Mouse (Mus musculus): ENCODE results near the gene Itpkb. TPM values are rescaled to one million over a fixed set of nuclear protein-coding genes. Genes with fewer than 3 reads are reported as not detected.

Gene Itpkb
- polyA plus RNA-seq, 1 experiment from 2014 or later, result 6.8 TPM

DNA sequence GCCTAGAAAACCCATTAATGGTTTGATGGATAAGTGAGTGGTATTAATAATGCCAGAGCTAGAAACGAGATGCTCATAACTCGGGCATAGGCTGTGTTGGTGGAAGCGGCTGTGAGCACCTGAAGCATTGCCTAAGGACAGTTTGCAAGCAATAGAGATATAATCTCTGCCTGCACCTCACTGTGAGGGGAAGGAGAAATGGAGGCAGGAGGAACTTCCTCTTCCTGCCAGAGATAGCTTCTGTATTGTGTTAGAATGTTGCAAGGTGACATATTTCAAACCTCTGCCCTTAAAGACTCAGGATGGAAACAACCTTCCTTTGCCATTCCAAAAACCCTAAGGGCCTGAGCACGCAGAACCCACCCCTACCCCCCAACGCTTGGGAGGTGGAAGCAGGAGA lies 11.9 kb upstream of the Itpkb start:
- DNase-seq (ENCODE audit: low spot score) (no peak), ATAC-seq (replicated peaks; ENCODE audit: low FRiP score, low read depth) (no peak)
- H3K4me1 ChIP-seq (replicated peaks; ENCODE audit: insufficient read depth, low read length), result 0 out of 2 replicates have a peak, but pooled peaks cover under 1% of the 10 kb centered on the region
- no peaks in the 10 kb centered on the region for H3K27me3 ChIP-seq (ENCODE audit: insufficient read depth, low read length)
- 71% methylated on average over 5 of the region's 5 CpGs for WGBS
- no peak overlapping the region for H3K27ac ChIP-seq
- H3K9me3 ChIP-seq (replicated peaks; ENCODE audit: low read length), result no peaks in the 10 kb centered on the region
- no peak overlapping the region for H3K4me2 ChIP-seq (ENCODE audit: low read length)
- no peak for TF ChIP-seq CTCF (IDR thresholded peaks at IDR 0.05; ENCODE audit: low read depth)
- H3K36me3 ChIP-seq (ENCODE audit: insufficient read depth, low read length), result no peaks in the 10 kb centered on the region
- H3K4me3 ChIP-seq (replicated peaks; ENCODE audit: low read depth, low read length), result no peak overlapping the region
- no peak overlapping the region for H3K9ac ChIP-seq (ENCODE audit: low read depth, low read length)

DNA sequence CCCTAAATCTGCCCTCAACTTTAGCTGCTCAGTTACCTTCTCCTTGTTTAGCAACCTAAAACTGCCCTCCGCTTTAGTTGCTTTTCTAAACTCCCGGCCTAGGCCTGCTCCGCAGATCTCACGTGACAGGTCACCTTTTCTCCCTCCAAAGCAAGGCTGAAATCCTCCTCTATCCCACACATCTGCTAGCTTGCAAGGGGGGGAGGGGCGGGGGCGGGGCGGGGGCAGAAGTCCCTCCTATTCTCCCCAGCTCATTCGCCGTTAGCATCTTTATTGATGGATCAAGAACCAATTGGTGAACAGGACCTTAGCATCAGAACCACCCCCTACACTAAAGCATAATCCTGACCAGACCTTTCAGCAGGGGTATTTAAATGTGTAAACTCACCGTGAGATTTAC lies 10.4 kb upstream of the Itpkb start:
- Histone ChIP-seq H3K9me3 (replicated peaks; ENCODE audit: low read length) (no peaks in the 10 kb centered on the region), H3K27me3 (ENCODE audit: insufficient read depth, low read length) (no peaks in the 10 kb centered on the region), H3K4me2 (ENCODE audit: low read length) (no peak overlapping the region), H3K27ac (no peak overlapping the region), H3K4me1 (replicated peaks; ENCODE audit: insufficient read depth, low read length) (no peaks in the 10 kb centered on the region), H3K4me3 (replicated peaks; ENCODE audit: low read depth, low read length) (no peak overlapping the region), H3K9ac (ENCODE audit: low read depth, low read length) (no peak overlapping the region), H3K36me3 (ENCODE audit: insufficient read depth, low read length) (no peaks in the 10 kb centered on the region)
- ATAC-seq (replicated peaks; ENCODE audit: low FRiP score, low read depth), result peak; percentile 46
- DNase-seq (ENCODE audit: low spot score), result peak; percentile 42
- no peak for TF ChIP-seq CTCF (IDR thresholded peaks at IDR 0.05; ENCODE audit: low read depth)
- 19% methylated on average over 10 of the region's 10 CpGs for WGBS

DNA sequence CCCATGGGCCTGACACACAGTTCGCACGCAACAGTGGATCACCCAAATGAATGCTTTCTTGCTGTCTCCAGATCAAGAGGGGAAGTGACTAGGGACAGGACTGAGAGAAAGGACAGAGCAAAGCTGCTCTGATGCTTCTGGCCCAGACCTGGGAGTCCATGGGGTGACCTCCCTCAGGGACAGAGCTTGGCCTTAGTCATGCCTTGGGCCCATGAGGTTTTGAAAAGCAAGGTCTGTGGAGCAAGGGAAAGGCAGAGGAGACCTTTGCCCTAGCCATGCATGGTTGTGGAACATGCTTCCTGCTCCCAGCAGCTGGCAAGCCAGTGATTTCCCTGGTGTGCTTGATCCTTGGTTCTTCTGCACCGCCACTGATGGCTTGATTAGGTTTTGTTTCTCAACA lies 7.4 kb upstream of the Itpkb start:
- no peaks in the 10 kb centered on the region for H3K27me3 ChIP-seq (ENCODE audit: insufficient read depth, low read length)
- H3K4me3 ChIP-seq (replicated peaks; ENCODE audit: low read depth, low read length), result no peak overlapping the region
- DNase-seq (ENCODE audit: low spot score) (no peak), ATAC-seq (replicated peaks; ENCODE audit: low FRiP score, low read depth) (no peak)
- WGBS, result 95% methylated on average over 3 of the region's 3 CpGs
- H3K4me1 ChIP-seq (replicated peaks; ENCODE audit: insufficient read depth, low read length), result no peaks in the 10 kb centered on the region
- no peak for TF ChIP-seq CTCF (IDR thresholded peaks at IDR 0.05; ENCODE audit: low read depth)
- no peak overlapping the region for H3K9ac ChIP-seq (ENCODE audit: low read depth, low read length)
- H3K36me3 ChIP-seq (ENCODE audit: insufficient read depth, low read length), result no peaks in the 10 kb centered on the region
- H3K27ac ChIP-seq, result no peak overlapping the region
- H3K9me3 ChIP-seq (replicated peaks; ENCODE audit: low read length), result no peaks in the 10 kb centered on the region
- no peak overlapping the region for H3K4me2 ChIP-seq (ENCODE audit: low read length)

DNA sequence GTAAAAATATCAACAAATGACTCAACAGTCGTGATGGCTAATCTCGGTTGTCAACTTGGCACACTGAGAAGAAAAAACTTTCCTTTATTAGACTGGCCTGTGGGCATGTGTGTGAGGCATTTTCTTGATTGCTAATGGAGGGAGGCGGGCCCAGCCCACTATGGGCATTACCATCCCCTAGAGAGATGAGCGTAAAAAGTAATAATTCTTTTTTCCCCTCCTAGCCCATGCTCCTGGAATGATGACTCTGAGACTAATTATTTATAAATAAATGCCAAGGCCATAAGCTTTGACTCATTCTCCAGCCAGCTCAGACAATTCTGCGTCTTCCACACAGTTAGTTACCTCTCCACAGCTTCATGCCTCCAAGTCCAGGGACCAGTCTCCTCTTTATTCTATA lies 6.8 kb upstream of the Itpkb start:
- TF ChIP-seq CTCF (IDR thresholded peaks at IDR 0.05; ENCODE audit: low read depth), result no peak
- H3K27me3 ChIP-seq (ENCODE audit: insufficient read depth, low read length), result no peaks in the 10 kb centered on the region
- no peak for DNase-seq (ENCODE audit: low spot score)
- H3K27ac ChIP-seq, result no peak overlapping the region
- no peaks in the 10 kb centered on the region for H3K9me3 ChIP-seq (replicated peaks; ENCODE audit: low read length)
- H3K4me3 ChIP-seq (replicated peaks; ENCODE audit: low read depth, low read length), result no peak overlapping the region
- H3K4me1 ChIP-seq (replicated peaks; ENCODE audit: insufficient read depth, low read length), result no peaks in the 10 kb centered on the region; the same call in 1 of the 2 replicates
- no peak overlapping the region for H3K9ac ChIP-seq (ENCODE audit: low read depth, low read length)
- ATAC-seq (replicated peaks; ENCODE audit: low FRiP score, low read depth), result no peak
- 82% methylated on average over 5 of the region's 5 CpGs for WGBS
- H3K36me3 ChIP-seq (ENCODE audit: insufficient read depth, low read length), result no peaks in the 10 kb centered on the region
- no peak overlapping the region for H3K4me2 ChIP-seq (ENCODE audit: low read length)

DNA sequence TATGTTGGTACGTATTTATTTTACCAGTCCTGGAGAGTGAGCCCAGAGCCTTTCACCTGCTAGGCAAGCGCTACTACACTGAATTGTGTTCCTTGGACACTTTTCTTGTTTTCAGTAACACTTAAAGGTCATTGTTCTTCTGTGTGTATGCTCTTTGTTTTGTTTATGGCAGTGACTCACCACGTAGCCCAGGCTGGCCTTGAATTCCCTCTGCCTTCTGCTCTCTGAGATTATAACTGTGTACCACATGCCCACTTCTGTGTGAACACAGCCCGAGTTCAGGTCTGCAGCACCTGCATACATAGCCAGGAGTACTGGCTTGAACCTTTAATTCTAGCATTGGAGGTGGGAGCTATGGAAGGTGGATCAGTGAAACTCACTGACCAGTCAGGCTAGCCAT lies 6.0 kb upstream of the Itpkb start:
- Histone ChIP-seq H3K9me3 (replicated peaks; ENCODE audit: low read length) (no peaks in the 10 kb centered on the region), H3K27me3 (ENCODE audit: insufficient read depth, low read length) (no peaks in the 10 kb centered on the region), H3K4me1 (replicated peaks; ENCODE audit: insufficient read depth, low read length) (peaks cover under 1% of the 10 kb centered on the region; the same call in 1 of the 2 replicates), H3K4me2 (ENCODE audit: low read length) (no peak overlapping the region), H3K27ac (no peak overlapping the region), H3K36me3 (ENCODE audit: insufficient read depth, low read length) (no peaks in the 10 kb centered on the region), H3K4me3 (replicated peaks; ENCODE audit: low read depth, low read length) (no peak overlapping the region), H3K9ac (ENCODE audit: low read depth, low read length) (no peak overlapping the region)
- WGBS, result 90% methylated on average over 4 of the region's 4 CpGs
- TF ChIP-seq CTCF (IDR thresholded peaks at IDR 0.05; ENCODE audit: low read depth), result no peak
- no peak for DNase-seq (ENCODE audit: low spot score)
- no peak for ATAC-seq (replicated peaks; ENCODE audit: low FRiP score, low read depth)

DNA sequence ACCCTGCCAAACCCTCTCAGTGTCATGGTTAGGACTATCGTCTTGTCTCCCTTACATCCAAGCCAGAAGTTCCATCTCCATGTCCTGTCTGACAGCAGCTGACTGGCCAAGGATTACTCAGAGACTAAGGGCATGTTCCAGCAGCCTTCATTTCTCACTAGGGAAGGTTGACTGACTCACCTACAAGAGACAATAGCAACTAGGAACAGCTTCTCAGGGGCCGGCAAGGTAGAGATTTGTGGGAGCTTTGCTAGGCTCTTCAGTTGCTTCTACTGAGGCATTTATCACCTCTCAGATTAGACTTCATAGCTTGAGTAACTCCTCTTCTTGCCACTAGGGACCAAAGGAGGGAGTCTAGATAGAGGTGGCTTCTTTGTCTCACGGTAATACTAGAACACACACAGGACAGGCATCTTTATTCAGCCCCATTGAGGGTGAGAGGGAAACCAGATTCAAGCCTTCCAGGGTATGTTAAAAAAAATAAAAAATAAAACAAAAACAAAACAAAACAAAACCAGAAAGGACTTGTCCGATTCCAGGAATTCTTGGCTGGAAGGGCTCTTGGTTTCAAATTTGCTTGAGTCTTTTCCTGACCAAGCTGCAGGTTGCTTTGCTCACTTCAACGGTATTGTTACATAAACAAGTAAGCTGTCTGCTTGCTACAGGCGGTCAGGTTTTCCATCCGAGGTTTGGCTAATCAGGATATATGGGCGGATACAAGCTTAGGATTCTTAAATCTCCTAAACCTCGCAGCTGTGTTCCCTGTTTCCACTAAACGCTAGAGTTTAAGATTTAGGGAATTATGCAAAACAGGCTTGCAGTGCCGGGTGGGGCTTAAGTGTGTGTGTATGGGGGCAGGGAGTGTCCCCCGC lies 1.3 kb upstream of the Itpkb start:
- Histone ChIP-seq H3K36me3 (ENCODE audit: insufficient read depth, low read length) (no peaks in the 10 kb centered on the region), H3K9ac (ENCODE audit: low read depth, low read length) (peak overlapping the region; percentile 42; the same call in 1 of the 2 replicates), H3K4me2 (ENCODE audit: low read length) (peak overlapping the region; percentile 92), H3K9me3 (replicated peaks; ENCODE audit: low read length) (no peaks in the 10 kb centered on the region), H3K4me1 (replicated peaks; ENCODE audit: insufficient read depth, low read length) (peaks cover 26% of the 10 kb centered on the region), H3K27me3 (ENCODE audit: insufficient read depth, low read length) (no peaks in the 10 kb centered on the region), H3K4me3 (replicated peaks; ENCODE audit: low read depth, low read length) (peak overlapping the region; percentile 6; the same call in 1 of the 2 replicates), H3K27ac (peak overlapping the region; percentile 80)
- DNase-seq (ENCODE audit: low spot score) (peak; percentile 91), ATAC-seq (replicated peaks; ENCODE audit: low FRiP score, low read depth) (no peak)
- WGBS, result 15% methylated on average over 12 of the region's 12 CpGs
- TF ChIP-seq CTCF (IDR thresholded peaks at IDR 0.05; ENCODE audit: low read depth), result peak; percentile 60

All from kidney, postnatal 0 days (tissue).